Mouse (Mus musculus): ENCODE measurements around the gene Lrrc38. TPM values are rescaled to one million over a fixed set of nuclear protein-coding genes. Genes with fewer than 3 reads are reported as not detected.

The Lrrc38 gene
- total RNA-seq, 4 experiments from 2014 or later = 0.29 to 0.70 (median 0.45) TPM

DNA sequence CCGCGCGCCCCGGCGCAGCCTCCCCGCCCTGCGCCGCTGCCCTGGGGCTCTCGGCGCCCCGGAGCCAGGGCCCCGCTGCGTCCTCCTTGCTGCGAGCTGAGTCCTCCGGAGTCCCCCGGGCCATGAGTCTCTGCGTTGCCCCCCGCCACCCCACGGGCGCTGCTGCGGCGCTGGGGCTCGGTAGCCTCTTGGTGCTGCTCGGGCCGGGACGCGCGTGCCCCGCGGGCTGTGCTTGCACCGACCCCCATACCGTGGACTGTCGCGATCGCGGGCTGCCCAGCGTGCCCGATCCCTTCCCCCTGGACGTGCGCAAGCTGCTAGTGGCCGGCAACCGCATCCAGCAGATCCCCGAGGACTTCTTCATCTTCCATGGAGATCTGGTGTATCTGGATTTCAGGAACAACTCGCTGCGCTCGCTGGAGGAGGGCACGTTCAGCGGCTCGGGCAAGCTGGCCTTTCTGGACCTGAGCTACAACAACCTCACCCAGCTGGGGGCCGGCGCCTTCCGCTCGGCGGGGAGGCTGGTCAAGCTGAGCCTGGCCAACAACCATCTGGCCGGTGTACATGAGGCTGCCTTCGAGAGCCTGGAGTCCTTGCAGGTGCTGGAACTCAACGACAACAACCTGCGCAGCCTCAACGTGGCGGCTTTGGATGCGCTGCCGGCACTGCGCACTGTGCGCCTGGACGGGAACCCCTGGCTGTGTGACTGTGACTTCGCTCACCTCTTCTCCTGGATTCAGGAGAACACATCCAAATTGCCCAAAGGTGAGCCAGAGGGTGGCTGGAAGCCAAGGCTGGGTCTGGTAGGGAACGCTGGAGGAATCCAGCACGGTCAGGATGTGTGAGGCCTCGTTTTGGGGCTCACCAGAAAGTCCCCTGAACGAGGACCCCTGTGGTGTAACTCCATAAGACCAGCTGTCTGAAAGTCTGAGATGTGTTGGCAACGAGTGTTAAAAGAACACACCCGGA, 774 bp downstream of the Lrrc38 start:
- no peak for DNase-seq

DNA sequence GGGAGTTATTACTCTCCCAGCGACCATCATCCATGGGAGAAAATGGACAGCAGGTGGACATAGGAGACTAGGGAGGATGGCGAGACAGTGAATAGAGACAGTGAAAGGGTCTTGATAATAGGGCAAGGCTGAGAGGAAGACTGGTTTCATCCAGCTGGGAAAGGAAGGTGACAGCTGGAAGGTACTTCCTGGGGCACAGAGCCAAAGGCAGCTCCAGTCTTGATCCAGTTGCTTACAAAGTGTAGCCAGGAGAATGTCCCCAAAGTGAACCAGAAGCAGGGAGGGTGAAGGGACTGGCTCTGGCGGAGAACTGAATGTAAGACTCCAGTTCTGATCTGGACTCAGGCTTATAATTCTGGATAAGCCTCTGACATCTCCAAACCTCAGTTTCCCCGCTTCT, 2.7 kb downstream of the Lrrc38 start:
- no peak for DNase-seq

DNA sequence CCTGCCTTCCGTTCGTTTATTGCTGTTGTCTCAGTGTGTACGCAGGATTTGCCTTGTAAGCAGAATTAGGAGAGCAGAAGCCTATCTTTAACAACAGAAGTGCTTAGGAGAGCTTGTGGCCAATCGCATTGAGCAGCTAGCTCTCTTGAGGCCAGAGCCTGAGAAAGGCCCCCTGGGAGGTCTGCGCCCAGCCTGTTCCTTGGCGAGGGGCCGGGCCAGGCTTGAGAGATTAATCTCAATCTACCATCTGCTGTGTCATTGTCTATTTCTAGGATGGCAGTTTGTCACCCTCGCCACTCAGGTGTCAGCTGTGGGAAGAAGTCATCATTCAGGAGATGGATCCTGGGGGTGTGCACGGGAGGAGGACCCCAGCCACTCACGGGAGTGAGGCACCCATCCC, 12.0 kb downstream of the Lrrc38 start:
- no peak for DNase-seq

DNA sequence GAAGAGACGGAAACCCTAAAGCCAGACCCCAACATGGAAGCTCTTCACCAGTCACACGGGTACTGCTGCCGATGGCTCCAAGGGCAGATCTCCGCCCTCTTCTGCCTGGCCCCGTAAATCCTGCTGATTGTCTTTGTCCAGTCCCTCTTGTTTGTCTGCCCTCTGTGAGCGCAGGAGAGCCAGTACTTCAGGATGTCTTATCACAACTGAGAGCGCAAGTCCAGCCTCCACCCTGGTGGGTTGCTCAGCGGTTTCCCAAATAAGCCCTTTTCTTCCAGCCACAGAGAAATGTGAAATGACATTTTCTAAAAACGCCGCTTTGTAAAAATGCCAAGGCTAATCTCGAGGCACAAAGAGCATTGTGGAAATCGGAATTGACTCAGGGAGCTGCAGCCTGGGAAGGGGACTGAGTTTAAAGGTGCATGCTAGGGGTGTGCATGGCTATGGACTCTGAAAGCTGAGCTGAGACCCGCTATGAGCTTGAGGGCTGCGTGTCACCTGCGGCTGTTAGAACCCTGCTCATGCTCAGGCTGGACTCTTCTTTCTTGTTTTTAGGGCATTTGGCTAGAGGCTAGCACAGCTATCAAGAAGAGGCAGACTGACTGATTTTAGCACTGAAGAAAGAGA, 17.0 kb downstream of the Lrrc38 start:
- DNase-seq = no peak

DNA sequence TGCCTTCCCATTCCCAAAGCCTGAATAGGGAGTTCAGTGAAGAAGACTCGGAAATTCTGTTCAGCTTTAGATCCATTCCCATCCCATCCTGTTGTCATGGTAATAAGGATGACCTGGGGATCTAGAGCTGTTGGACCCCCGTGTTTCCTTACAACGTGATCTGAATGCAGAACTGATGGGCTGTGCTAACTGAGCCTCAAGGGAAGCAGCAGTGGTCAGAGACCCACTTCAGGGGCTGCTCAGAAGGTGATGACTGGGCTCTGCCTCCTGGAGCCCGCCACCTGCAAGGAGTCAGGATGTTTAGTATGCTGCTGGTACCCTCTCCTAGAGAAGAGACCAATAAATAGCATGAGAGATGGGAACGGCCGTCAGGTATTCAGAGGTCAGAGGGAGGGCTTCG, 29.9 kb downstream of the Lrrc38 start:
- DNase-seq = no peak

DNA sequence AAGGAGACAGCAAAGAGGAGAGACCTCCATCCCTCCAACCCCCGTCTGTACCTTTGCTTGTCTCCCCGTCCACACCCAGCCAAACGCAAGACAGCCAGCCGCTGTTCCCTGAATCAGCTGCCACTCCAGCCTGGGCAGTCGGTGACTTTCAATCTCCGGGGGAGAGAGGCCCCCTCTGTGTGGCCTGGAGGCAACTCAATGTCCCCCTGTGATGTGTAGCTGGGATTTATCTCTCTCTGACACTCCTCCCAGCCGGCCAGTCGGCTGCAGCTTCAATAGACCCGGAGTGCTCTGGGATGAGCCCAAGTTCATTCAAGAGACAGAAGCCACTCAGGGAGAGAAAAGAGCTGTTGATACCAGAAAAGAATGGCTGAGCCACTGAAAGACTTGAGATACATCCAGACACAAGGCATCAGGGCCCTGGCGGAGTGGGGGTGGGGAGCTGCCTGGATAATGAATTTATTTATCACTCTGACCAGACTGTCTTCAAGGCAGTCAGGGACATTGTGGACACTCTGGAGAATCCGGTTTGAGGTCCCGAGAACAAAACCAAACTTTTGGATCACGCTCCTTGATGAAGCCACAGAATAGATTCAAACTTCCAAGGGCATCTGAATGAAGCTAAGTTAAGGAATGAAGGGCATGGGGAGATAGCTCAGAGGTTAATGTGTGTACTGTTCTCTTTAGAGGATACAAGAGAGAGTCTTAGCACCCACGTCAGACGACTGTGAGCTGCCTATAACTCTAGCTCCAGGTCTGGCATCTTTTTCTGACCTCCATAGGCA, 30.6 kb downstream of the Lrrc38 start:
- DNase-seq = no peak

DNA sequence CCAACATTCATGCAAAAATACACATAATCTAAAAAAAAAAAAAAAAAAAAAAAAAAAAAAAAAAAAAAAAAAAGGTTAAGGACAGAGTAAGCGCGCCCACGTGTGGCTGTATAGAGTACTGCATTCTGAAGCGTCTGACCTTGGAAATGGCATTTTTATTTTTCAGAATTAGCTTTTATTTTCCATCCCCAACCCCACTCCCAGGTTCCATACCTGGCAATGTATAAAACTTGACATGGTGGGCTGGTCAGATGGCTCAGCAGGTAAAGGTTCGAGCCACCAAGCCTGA, 31.1 kb downstream of the Lrrc38 start:
- DNase-seq = no peak

DNA sequence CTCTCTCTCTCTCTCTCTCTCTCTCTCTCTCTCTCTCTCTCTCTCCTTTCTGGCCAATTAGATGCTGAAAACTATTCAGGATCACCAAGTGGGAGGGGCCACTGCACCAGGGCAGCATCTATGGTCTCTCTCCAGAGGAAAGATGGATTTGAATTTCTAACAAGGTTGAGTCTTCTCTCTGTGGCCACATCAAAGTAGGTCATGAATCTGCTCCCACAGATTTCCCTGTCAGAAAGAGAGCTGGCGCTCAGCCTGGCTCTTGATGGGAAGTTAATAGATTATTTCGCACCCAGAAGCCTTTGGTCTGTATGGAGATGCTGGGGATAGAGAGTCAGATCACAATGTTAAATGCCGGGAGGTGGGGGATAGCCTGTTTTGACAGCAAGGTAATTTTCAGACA, 32.6 kb downstream of the Lrrc38 start:
- DNase-seq = no peak

DNA sequence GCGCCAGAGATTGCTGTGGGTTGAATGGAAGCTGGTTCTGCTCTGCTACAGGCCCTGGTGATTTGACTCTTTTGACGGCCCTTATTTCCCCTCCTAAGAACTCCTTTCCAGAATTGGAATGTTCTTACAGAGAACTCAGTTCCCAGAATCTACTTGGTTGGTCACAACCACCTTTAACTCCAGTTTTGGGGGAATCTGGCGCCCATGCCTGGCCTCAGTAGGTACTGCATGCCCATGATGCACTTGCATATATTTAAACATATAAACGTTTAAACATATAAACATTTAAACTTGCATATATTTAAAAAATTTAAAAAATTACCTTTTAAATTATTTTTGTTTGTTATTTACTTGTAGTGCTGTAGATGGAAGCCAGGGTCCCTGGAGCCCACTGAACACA, 34.1 kb downstream of the Lrrc38 start:
- DNase-seq = no peak

DNA sequence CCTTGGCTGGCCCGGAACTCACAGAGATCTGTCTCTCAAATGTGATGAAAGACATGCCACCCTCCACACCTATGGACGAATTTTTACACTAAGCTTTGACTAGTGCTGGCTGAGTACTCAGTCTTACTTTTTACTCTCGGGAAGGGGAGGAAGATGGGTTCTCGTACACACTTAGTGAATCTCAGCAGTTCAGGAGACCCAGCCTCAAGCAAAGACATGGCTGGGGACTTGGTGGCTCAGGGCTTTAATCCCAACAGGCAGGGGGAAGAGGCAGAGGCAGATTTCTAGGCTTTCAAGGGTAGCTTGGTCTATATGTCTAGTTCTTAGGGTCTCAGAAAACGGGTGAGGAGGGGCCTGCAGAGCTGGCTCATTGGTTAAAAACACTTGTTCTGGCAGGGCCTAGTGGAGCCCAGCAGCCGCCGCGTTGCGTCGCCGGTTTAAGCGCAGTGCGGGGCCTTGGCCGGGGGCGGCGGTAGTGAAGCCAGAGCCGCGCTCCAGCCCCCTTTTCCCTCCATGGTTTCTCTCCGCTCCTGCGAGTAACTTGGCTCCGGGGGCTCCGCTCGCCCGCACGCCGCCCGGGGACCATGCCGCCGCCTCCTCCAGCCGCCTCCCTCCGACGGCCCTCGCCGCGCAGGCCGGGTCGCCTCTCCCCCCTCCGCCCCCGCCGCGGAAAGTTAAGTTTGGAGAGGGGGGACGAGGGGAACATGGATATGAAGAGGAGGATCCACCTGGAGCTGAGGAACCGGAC, 39.6 kb downstream of the Lrrc38 start:
- no peak for DNase-seq

DNA sequence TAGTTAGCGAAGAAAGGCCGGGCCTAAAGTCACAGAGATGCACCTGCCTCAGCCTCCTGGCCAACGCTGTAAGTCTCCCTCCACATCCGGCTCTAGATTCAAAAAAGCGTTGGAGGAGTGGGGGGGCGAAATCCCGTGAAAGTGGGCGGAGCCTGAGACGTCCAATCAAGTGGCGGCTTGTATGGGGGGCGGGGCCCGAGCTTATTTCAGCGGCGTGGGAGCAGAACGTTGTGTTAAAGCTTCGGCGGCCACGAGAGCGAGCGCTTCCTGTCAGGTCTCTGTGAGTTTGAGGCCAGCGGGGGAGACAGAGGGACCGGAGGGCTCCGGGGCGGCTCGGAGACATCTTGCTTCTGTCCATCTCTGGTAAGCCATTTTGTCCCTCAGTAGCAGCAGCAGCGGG, 44.6 kb downstream of the Lrrc38 start, which contains the start of gene Pramel1:
TSS of gene Pramel1 (plus strand) at position 248 of the 400 bp plus-strand sequence.
- no peak for DNase-seq

DNA sequence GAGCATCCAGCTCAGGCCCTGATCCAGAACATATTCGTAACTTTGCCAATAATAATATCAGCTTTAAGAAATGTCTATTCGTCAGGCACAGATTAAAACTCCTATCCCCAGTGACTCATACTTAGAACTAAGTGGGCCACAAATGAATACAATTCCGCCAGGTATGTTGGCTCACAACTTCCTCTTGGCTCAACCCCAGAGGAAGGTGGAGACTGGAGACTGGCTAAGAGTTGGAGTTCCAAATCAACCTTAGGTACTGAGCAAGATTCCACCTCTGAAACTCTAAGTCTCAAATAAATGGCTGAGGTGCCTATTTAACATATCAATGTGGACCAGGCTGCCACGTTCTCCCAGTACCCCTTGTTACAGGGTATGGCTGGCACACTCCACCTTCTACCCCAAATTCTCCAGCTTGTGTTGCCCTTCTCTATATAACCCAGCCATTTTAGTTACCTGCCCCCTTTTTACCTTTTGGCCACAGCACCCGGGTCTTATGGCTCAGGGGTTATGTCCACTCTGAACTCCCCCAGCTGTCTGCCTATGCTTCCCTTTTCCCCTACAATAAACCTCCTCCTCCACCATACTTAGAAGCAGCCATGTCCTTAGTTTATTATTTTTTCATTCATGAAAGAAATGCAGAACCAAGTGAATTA, 62.1 kb downstream of the Lrrc38 start:
- no peak for DNase-seq

DNA sequence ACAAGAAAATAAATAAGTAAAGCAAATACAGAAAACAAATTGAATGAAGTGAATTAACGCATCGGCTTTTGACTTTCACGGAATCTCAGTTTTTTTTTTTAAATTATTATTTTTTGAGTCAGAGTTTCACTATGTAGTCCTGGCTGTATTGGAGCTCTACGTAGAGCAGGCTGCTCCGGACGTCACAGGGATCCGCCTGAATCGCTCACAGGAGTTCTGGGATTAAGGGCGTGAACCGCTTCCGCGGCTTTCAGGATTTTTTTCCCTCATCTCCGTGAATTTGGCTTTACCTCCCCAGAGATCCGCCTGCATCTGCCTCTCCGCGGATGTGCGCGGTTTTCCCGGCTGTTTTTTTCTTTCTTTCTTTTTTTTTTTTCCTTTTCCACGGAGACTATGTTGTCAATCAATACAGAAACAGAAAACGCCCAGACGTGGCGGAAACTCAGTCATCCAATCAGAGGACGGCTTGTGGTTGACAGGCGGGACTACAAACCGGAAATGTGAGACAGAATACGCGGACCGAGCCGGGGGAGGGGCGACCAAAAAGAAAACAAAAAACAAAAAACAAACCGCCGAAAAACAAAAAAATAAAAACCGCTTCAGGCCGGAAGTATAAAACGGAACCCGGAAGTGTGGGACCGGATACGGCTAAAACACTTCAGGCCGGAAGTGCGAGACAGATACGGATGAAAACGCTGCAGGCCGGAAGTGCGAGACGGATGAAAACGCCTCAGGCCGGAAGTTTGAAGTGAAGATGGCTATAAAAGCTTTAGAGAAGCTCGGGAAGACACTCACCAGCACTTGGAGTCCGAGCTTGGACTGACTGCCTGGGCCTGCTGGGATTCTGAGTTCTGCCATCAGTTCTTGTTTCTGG, 62.9 kb downstream of the Lrrc38 start, which contains the start of gene Pramef8:
TSS of gene Pramef8 (plus strand) at position 208 of the 874 bp plus-strand sequence.
- DNase-seq = peak; percentile 91

DNA sequence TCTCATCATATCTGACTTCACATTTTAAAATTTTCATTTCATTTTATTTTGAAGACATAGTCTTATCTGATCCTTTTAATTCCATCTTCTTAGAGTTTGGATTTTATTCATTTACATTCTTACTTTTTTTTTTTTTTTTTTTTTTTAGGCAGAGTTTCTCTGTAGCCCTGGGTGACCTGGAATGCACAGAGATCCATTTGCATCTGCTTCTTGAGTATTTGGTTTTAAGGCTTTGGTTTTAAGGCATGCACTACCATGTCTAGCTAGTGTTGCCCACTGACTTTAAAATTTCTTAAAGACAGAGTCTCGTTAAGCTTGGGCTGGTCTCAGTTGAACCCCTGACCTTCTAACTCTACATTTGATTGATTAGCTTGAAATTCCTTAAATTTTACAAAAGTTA, 64.1 kb downstream of the Lrrc38 start:
- DNase-seq = no peak

DNA sequence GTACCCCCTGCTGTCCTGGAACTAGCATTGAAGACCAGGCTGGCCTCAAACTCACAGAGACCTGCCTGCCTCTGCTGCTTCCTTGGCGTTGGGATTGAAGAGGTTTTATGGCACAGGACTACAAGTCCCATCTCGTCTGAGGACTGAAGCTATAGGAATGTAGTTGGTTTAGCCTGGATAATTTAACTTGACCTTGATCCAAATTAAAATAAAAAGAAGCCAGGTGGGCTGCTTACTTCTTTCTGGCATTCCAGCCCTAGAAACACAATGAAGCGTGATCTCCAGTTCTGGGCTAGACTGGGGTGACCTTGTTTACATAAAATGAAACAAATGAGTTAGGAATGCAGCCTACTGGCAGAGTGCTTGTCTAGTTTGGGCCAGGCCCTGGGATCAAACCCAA, 64.6 kb downstream of the Lrrc38 start:
- DNase-seq = no peak

Other genes starting within 250 kb of the Lrrc38 start
- 10 to 100 TPM; 30.3 to 36.8 (median 33.7) TPM for gene Prdm2, start 136.8 kb upstream of the Lrrc38 start, total RNA-seq (2022)
- 10 to 100 TPM in 2 of 4 experiments, 1 to 10 TPM in 2; 6.6 to 13.7 (median 10.0) TPM for gene Pdpn, start 50.2 kb upstream of the Lrrc38 start, total RNA-seq (2022)
- gene Pramel1, start 44.7 kb downstream of the Lrrc38 start, total RNA-seq (2022) = not detected
- 10 to 100 TPM; 12.1 to 15.1 (median 14.6) TPM for gene Pramef8, start 62.7 kb downstream of the Lrrc38 start, total RNA-seq (2022)
- gene Oog4, start 100.6 kb downstream of the Lrrc38 start, total RNA-seq (2022) = not detected
- gene Gm13043, start 161.6 kb downstream of the Lrrc38 start, total RNA-seq (2022) = not detected
- gene Gm13040, start 186.2 kb downstream of the Lrrc38 start, total RNA-seq (2022) = not detected
- not detected for gene BC080695, start 201.9 kb downstream of the Lrrc38 start, total RNA-seq (2022)
- gene Gm13057, start 202.0 kb downstream of the Lrrc38 start, total RNA-seq (2022) = not detected

All from adrenal gland, adult 8-10 months (tissue).